Mouse (Mus musculus) heart, postnatal 0 days (tissue): Measurements from ENCODE around the gene Tgm4.

ENCODE experiments used
- CTCF ChIP-seq: IDR thresholded peaks from 2 replicates; pipeline ENCODE4 v1.5.1; 2016; ENCODE audit warnings: antibody characterized with exemption, control low read depth, low read depth
- EP300 ChIP-seq: IDR thresholded peaks from 2 replicates; pipeline ENCODE4 v1.6.1; 2016; ENCODE audit warnings: antibody characterized with exemption, low read depth

- TF ChIP-seq CTCF (no peak), EP300 (no peak)
Observed at GRCm38 (mm10) chr9:123020995-123021631, 13.4 kb upstream of the Tgm4 start, which contains the start of gene Tmem42.
